Mouse (Mus musculus): Measurements from ENCODE around the gene Zkscan1. TPM values are rescaled to one million over a fixed set of nuclear protein-coding genes. Genes with fewer than 3 reads are reported as not detected.

The Zkscan1 gene
- polyA plus RNA-seq, 1 experiment: 16.8 TPM

DNA sequence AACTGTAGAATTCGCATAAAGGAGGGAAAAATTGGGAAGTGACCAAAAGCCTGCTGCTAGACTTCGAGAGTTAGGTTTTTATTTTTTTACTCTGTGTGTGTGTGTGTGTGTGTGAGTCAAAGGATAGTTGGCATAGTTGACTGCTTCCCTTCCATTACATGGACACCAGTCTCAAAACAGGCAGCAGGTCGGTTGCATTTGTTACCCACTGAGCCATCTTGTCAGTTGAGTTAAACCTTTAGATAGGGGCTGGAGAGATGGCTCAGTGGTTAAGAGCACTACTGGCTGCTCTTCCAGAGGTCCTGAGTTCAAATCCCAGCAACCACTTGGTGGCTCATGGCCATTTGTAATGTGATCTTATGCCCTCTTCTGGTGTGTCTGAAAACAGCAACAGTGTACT is 33.2 kb downstream of the Zkscan1 start:
- Histone ChIP-seq H3K4me1 (ENCODE audit: control insufficient read depth, insufficient read depth, low read length) (no peaks in the 10 kb centered on the region), H3K4me3 (replicated peaks; ENCODE audit: insufficient read depth, low read depth, low read length) (no peak overlapping the region), H3K27me3 (ENCODE audit: control insufficient read depth, insufficient read depth, low read length) (no peaks in the 10 kb centered on the region), H3K27ac (ENCODE audit: insufficient read depth, low read length) (no peak overlapping the region)
- no peak for DNase-seq
- 20% methylated on average over 3 of the region's 3 CpGs for WGBS
- no peak for TF ChIP-seq CTCF (IDR thresholded peaks at IDR 0.05; ENCODE audit: borderline replicate concordance, insufficient read depth, low read depth, low read length)
- TF ChIP-seq POLR2A (IDR thresholded peaks at IDR 0.05; ENCODE audit: borderline replicate concordance, insufficient read depth, low read length): no peak

DNA sequence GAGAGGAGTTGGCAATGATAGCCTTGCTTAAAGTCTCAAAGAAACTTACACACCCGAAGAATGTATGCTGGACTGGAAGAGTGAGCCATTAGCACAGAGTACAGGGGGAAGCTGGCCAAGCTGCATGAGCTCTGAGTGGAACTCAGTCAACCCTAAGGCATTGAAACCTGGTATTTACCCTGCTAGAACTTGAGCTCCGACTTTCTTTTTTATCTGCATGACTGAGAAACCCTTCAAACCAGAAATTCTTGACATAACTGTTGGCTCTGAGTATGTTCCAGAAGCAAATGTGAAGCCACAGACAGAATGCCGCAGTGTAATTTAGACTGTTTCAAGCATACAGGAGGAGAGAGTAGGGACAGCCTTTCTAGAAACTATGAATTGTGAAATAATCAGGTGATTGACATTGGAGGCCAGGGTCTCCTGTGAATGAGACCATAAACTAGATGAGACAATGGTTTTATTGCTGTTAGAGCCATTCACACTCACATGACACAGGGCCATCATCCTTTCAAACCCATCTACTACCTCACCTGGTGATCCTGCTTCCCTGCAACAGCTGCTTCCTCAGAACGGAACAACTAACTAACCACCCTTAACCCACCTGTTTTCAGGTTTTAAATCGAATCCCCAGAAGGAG is 47.7 kb downstream of the Zkscan1 start:
- 93% methylated on average over 5 of the region's 5 CpGs for WGBS
- TF ChIP-seq POLR2A (IDR thresholded peaks at IDR 0.05; ENCODE audit: borderline replicate concordance, insufficient read depth, low read length) (no peak), CTCF (IDR thresholded peaks at IDR 0.05; ENCODE audit: borderline replicate concordance, insufficient read depth, low read depth, low read length) (no peak)
- Histone ChIP-seq H3K4me1 (ENCODE audit: control insufficient read depth, insufficient read depth, low read length) (no peaks in the 10 kb centered on the region), H3K27ac (ENCODE audit: insufficient read depth, low read length) (no peak overlapping the region), H3K4me3 (replicated peaks; ENCODE audit: insufficient read depth, low read depth, low read length) (no peak overlapping the region), H3K27me3 (ENCODE audit: control insufficient read depth, insufficient read depth, low read length) (no peaks in the 10 kb centered on the region)
- no peak for DNase-seq

- H3K4me3 ChIP-seq (replicated peaks; ENCODE audit: insufficient read depth, low read depth, low read length): no peak overlapping the region
- WGBS: 83% methylated on average over 4 of the region's 4 CpGs
- no peak for TF ChIP-seq CTCF (IDR thresholded peaks at IDR 0.05; ENCODE audit: borderline replicate concordance, insufficient read depth, low read depth, low read length)
- no peak for TF ChIP-seq POLR2A (IDR thresholded peaks at IDR 0.05; ENCODE audit: borderline replicate concordance, insufficient read depth, low read length)
- DNase-seq: no peak
- no peak overlapping the region for H3K27ac ChIP-seq (ENCODE audit: insufficient read depth, low read length)
- no peaks in the 10 kb centered on the region for H3K27me3 ChIP-seq (ENCODE audit: control insufficient read depth, insufficient read depth, low read length)
- H3K4me1 ChIP-seq (ENCODE audit: control insufficient read depth, insufficient read depth, low read length): no peaks in the 10 kb centered on the region
These were observed 52.4 kb downstream of the Zkscan1 start for GRCm38 (mm10) chr5:138137257-138137656.

DNA sequence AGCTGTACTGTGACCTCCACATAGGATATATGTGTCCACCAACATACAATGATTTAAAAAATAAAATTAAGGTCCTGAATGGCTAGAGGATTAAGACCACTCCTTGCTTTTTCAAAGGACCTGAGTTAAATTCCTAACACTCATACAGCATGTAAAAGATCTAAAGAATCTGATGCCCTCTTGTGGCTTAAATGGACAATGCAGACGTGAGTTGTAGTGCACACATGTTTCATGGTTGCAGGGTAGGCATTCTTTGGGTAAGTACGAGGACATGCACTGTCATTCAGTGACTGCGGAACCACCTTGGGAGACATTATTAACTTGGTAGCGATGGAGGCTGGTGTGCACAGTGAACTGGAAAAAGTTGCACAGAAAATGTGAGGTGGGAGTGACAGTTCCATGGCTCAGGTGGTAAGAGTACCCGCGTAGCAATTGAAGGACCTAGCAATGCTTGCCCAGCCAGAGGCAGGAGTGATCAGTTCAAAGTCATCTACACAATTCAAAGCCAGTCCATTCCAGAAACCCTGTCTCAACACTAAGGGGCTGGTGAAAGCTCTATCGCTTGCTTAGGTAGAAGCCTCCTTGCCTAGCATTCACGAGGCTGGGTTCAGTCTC is 53.2 kb downstream of the Zkscan1 start:
- no peaks in the 10 kb centered on the region for H3K27me3 ChIP-seq (ENCODE audit: control insufficient read depth, insufficient read depth, low read length)
- no peaks in the 10 kb centered on the region for H3K4me1 ChIP-seq (ENCODE audit: control insufficient read depth, insufficient read depth, low read length)
- H3K27ac ChIP-seq (ENCODE audit: insufficient read depth, low read length): no peak overlapping the region
- no peak for DNase-seq
- H3K4me3 ChIP-seq (replicated peaks; ENCODE audit: insufficient read depth, low read depth, low read length): no peak overlapping the region
- TF ChIP-seq POLR2A (IDR thresholded peaks at IDR 0.05; ENCODE audit: borderline replicate concordance, insufficient read depth, low read length): no peak
- TF ChIP-seq CTCF (IDR thresholded peaks at IDR 0.05; ENCODE audit: borderline replicate concordance, insufficient read depth, low read depth, low read length): peak; percentile 49; the same call in 1 of the 2 replicates
- 60% methylated on average over 8 of the region's 8 CpGs for WGBS

GRCm38 (mm10) chr5:138138585-138138984 is 53.7 kb downstream of the Zkscan1 start:
- DNase-seq: no peak
- H3K27me3 ChIP-seq (ENCODE audit: control insufficient read depth, insufficient read depth, low read length): no peaks in the 10 kb centered on the region
- TF ChIP-seq POLR2A (IDR thresholded peaks at IDR 0.05; ENCODE audit: borderline replicate concordance, insufficient read depth, low read length): no peak
- no peak for TF ChIP-seq CTCF (IDR thresholded peaks at IDR 0.05; ENCODE audit: borderline replicate concordance, insufficient read depth, low read depth, low read length)
- WGBS: 69% methylated on average over 4 of the region's 4 CpGs
- no peaks in the 10 kb centered on the region for H3K4me1 ChIP-seq (ENCODE audit: control insufficient read depth, insufficient read depth, low read length)
- no peak overlapping the region for H3K4me3 ChIP-seq (replicated peaks; ENCODE audit: insufficient read depth, low read depth, low read length)
- H3K27ac ChIP-seq (ENCODE audit: insufficient read depth, low read length): no peak overlapping the region

DNA sequence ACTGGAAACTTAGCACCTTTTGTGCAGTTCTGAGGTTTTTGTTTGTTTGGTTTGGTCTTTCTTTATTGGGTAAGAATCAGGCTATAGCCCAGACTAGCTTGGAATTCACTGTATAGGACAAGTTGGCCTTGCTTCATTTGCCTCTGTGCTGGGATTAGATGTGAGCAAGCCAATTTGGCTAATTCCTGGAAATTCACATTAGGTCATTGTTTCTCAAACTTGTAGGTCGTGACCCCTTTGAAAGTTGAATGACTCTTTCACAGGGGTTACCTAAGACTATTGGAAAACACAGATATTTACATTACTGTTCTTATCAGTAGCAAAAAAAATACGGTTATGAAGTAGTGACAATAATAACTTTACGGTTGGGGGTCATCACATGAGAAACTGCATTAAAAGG is 69.5 kb downstream of the Zkscan1 start:
- Histone ChIP-seq H3K27ac (ENCODE audit: insufficient read depth, low read length) (no peak overlapping the region), H3K27me3 (ENCODE audit: control insufficient read depth, insufficient read depth, low read length) (no peaks in the 10 kb centered on the region), H3K4me1 (ENCODE audit: control insufficient read depth, insufficient read depth, low read length) (no peaks in the 10 kb centered on the region; the same call in 1 of the 2 replicates), H3K4me3 (replicated peaks; ENCODE audit: insufficient read depth, low read depth, low read length) (peak overlapping the region; percentile 93)
- WGBS: 88% methylated on average over 3 of the region's 3 CpGs
- TF ChIP-seq POLR2A (IDR thresholded peaks at IDR 0.05; ENCODE audit: borderline replicate concordance, insufficient read depth, low read length) (no peak), CTCF (IDR thresholded peaks at IDR 0.05; ENCODE audit: borderline replicate concordance, insufficient read depth, low read depth, low read length) (no peak)
- DNase-seq: no peak

DNA sequence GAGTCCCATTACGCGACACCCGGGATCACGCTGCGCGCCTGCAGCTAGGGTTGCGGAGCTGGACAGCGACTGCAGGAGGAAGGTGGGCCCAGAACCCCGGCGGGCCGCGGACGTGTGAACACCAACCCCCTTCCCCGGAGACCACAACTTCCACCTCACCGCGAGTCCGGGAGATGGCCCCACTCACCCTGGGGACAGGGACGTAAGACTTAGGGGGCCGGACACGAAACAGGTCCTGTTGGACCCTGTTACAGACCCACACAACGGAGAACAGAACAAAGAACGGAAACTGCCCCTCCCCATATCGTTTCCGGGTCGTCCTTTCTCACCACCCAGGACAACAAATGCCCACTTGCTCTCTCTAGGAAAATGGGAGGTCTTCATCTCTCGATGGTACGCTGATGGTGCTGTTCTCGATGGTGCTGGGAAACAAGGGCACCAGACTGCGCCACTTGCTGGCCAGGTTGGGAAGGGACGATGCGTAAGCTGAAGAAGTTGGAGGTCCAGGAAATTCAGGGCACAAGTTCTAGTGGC is 70.6 kb downstream of the Zkscan1 start, which contains the start of gene Zfp113:
TSS of gene Zfp113 (minus strand) at position 302 of the 534 bp plus-strand sequence.
- peak; percentile 87 to 95 for DNase-seq
- under 1% methylated on average over 31 of the region's 31 CpGs for WGBS
- peak within 1 kb of the TSS; percentile 75 for H3K27ac ChIP-seq (ENCODE audit: insufficient read depth, low read length)
- no peaks in the 10 kb centered on the region for H3K27me3 ChIP-seq (ENCODE audit: control insufficient read depth, insufficient read depth, low read length)
- peak; percentile 69; the same call in 1 of the 2 replicates for TF ChIP-seq POLR2A (IDR thresholded peaks at IDR 0.05; ENCODE audit: borderline replicate concordance, insufficient read depth, low read length)
- peak; percentile 89 for TF ChIP-seq CTCF (IDR thresholded peaks at IDR 0.05; ENCODE audit: borderline replicate concordance, insufficient read depth, low read depth, low read length)
- H3K4me1 ChIP-seq (ENCODE audit: control insufficient read depth, insufficient read depth, low read length): no peaks in the 10 kb centered on the region; the same call in 1 of the 2 replicates
- H3K4me3 ChIP-seq (replicated peaks; ENCODE audit: insufficient read depth, low read depth, low read length): peak within 1 kb of the TSS; percentile 93

Other genes with a start within 250 kb of the Zkscan1 start
- gene Pilra, start 248.8 kb upstream of the Zkscan1 start, polyA plus RNA-seq (2012; rRNA removed): 0.41 TPM in 2 replicates
- not detected in 2 replicates for gene Pilrb1, start 227.0 kb upstream of the Zkscan1 start, polyA plus RNA-seq (2012; rRNA removed)
- gene Pilrb2, start 213.3 kb upstream of the Zkscan1 start, polyA plus RNA-seq (2012; rRNA removed): 0.11 and 0.23 TPM in 2 replicates
- 2.9 TPM in 2 replicates for gene Cyp3a13, start 163.5 kb upstream of the Zkscan1 start, polyA plus RNA-seq (2012; rRNA removed)
- 75.6 and 85.7 TPM in 2 replicates for gene Gjc3, start 122.0 kb upstream of the Zkscan1 start, polyA plus RNA-seq (2012; rRNA removed)
- gene Azgp1, start 103.6 kb upstream of the Zkscan1 start, polyA plus RNA-seq (2012; rRNA removed): 0.08 and 0.21 TPM in 2 replicates
- gene Smok3a, start 63.8 kb upstream of the Zkscan1 start, polyA plus RNA-seq (2012; rRNA removed): not detected in 2 replicates
- not detected in 2 replicates for gene Smok3b, start 63.7 kb upstream of the Zkscan1 start, polyA plus RNA-seq (2012; rRNA removed)
- not detected in 2 replicates for gene Smok3c, start 31.9 kb upstream of the Zkscan1 start, polyA plus RNA-seq (2012; rRNA removed)
- 19.0 and 19.2 TPM in 2 replicates for gene Zscan21, start 31.8 kb downstream of the Zkscan1 start, polyA plus RNA-seq (2012; rRNA removed)
- 3.8 and 4.2 TPM in 2 replicates for gene Zfp113, start 70.7 kb downstream of the Zkscan1 start, polyA plus RNA-seq (2012; rRNA removed)
- gene Cops6, start 76.0 kb downstream of the Zkscan1 start, polyA plus RNA-seq (2012; rRNA removed): 147 and 158 TPM in 2 replicates
- gene Ap4m1, start 86.9 kb downstream of the Zkscan1 start, polyA plus RNA-seq (2012; rRNA removed): 25.8 and 28.3 TPM in 2 replicates
- 23.0 and 24.5 TPM in 2 replicates for gene Mcm7, start 87.3 kb downstream of the Zkscan1 start, polyA plus RNA-seq (2012; rRNA removed)
- gene Taf6, start 102.4 kb downstream of the Zkscan1 start, polyA plus RNA-seq (2012; rRNA removed): 52.7 and 54.8 TPM in 2 replicates
- gene Cnpy4, start 102.4 kb downstream of the Zkscan1 start, polyA plus RNA-seq (2012; rRNA removed): 17.3 and 18.3 TPM in 2 replicates
- gene Mblac1, start 109.2 kb downstream of the Zkscan1 start, polyA plus RNA-seq (2012; rRNA removed): 7.4 and 7.5 TPM in 2 replicates
- gene Nxpe5, start 140.8 kb downstream of the Zkscan1 start, polyA plus RNA-seq (2012; rRNA removed): not detected in 2 replicates
- gene Lamtor4, start 170.4 kb downstream of the Zkscan1 start, polyA plus RNA-seq (2012; rRNA removed): 168 and 176 TPM in 2 replicates
- gene BC037034, start 178.9 kb downstream of the Zkscan1 start, polyA plus RNA-seq (2012; rRNA removed): 90.1 and 92.0 TPM in 2 replicates
- gene Gal3st4, start 187.8 kb downstream of the Zkscan1 start, polyA plus RNA-seq (2012; rRNA removed): 1.5 and 2.0 TPM in 2 replicates
- 0.03 and 0.05 TPM in 2 replicates for gene Gm43720, start 194.9 kb downstream of the Zkscan1 start, polyA plus RNA-seq (2012; rRNA removed)
- 4.6 and 4.7 TPM in 2 replicates for gene Gpc2, start 194.9 kb downstream of the Zkscan1 start, polyA plus RNA-seq (2012; rRNA removed)
- gene Stag3, start 195.2 kb downstream of the Zkscan1 start, polyA plus RNA-seq (2012; rRNA removed): 1.9 and 2.5 TPM in 2 replicates